Mouse (Mus musculus) urinary bladder, postnatal 25 days (tissue): ENCODE data around the gene Spata21.
"Not testable (repeated sequence)": the region's sequence is repeated elsewhere in the genome, so short reads cannot be mapped to it uniquely, and the experiment has no call there.

Experiments used
- DNase-seq: peaks from one replicate; pipeline ENCODE4 v3.0.0; 2022; ENCODE audit warnings: low spot score

Spata21 gene

DNA sequence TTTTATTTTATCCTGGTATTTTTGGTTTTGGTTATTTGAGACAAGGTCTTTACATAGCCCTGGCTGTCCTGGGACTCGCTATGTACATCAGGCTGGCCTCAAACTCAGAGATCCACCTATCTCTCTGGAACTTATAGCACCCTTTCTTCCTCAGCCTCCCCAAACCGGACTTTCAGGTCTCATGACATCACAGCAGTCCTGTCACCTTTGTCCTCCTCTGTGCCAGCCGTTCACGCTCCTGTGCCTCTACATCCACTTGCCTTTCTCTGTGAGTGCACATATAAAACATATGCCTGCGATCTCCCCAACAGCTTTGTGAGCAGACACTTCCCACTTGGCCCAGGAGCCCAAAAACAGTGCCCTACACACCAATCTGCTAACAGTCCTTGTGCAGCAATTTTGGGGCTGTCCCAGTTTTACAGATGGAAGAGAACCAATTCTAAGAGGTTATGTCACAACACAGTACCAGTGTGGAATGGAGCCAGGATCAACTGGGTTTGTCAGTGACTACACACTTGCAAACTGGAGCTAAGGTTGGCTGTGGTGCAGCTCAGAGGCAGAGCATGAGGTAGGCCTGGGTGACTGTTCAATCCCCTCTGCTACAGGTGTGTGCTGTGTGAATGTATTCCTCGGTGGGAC lies 42.7 kb downstream of the Spata21 start:
- DNase-seq: no peak

DNA sequence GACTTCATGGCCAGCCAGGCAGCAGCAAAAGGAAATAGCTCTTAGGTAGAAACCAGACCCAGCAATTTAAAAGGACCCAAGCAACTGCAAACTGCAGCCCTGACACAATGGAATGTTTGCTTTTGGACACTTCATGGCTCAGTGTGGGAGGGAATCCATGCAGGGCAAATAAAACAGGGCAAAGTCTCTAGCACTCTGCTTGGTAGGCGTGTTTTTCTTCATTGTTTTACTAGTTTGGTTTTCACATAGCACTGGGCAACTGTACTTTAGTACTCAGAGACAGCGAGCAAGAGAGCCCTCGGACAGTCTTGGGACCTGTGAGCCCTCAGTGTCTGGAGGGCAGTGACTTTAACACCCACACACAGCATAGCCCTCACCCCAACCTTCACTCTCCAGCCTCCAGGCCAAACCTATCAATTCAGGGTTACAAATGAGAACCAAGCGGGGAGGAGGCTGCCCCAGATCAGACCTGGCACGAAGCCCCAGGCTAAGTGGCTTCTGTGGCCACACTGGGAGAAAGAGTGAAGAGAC lies 43.5 kb downstream of the Spata21 start:
- no peak for DNase-seq

DNA sequence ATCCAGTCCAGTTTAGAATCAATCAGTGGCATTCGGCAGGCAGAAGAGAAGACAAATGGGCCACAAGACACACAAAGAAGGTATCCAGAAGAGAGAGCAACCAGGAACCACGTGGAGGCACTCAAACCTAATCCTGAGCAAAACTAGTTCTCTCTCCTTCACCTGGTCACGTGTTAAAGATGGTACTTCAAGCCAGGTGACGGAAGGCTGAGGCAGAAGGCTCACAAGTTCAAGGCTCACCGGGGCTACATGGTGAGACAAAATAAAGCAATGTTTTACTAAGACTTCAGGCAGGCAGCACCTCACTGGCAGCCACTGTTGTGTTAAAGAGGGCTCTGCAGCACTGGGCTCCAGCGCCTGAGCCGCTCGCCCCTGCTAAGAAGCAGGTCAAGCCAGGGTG lies 44.1 kb downstream of the Spata21 start:
- DNase-seq: no peak

DNA sequence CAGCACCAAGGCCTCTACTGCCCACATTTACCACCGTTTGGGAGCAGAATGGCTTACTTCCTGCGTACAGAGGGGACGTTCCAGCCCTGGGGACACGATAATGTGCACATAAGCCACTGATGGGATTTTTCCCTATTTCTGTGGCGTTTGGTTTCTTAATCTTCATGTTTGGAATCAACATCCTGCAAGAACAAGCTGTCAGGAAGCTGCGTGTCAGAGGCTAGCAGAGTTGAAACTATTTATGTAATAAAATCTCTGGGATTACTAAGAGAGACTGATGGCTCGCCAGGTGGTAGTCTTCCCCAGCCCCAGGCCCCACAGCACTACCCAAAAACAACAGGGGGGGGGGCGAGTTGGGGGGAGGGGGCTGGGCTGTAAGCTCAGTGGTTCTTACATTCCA lies 45.1 kb downstream of the Spata21 start:
- DNase-seq: no peak

DNA sequence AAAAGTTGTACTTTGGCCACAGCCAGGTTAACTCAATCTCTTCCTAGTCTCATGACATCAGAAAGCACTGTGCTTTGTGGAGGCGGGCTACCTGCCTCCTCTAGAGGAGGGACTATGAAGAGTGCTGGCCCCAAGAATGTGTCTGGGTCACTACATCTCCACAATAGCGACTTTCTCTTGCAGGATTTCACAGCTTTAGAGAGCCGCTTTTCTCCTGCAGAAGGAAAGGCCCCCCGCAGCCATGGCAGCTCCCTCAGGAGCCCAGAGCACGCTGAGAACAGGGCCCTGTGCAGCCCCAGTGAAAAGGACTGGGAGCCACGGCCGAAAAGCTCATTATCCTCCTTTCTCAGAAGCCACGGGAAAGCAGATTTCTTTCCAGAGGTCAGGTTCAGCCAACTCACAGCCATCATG lies 45.9 kb downstream of the Spata21 start:
- no peak for DNase-seq

DNA sequence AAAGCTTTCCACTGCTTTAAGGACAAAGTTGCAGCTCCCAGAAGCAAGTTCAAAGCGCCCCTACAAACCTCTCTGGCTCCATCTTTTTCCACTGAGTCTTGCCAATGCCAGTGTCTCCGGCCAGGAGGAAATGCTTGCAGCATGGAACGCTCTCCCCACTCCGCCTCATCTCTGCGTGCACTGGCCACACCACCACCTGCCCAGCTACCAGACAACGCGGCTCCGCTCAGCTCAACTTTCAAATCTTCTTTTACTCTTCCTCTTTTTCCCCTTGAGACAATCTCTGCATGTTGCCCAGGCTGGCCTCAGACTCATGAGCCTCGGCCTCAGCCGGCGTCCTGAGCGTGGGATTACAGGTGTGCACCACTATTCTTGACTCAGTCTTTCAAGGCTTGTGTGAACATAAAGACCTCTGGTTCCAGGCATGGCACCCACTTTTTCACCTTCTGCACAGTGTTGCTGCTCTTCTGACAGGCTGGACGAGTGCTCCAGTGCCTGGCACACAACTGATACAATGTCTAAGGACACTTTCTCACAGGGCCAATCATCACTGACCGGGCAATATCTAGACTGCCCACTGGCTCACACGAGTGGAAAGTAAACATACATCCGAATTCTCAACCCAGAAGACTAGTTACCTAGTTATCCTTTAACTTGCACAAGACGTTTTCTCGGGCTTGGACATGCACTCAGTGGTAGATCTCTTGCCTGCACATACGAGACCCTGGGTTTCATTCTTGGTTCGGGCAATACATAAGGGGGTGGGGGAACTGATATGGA lies 46.8 kb downstream of the Spata21 start:
- no peak for DNase-seq

DNA sequence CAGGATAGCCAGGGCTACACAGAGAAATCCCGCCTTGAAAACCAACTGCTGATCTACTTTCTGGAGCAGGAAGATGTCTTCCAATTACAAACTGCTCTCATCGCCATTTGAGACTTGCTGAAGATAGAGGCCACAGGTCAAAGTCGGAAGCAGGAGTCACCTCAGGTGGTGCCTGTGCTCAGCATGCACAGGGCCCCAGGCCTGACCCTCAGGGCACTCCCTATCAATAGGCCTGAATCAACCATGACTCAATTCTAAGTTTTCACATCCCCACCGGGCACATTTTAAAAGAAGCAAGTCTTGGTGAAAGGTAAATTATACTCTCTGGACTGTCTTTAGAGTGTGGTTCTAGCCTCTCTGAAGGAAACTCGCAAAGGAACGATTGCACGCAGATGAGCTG lies 48.0 kb downstream of the Spata21 start:
- DNase-seq: no peak

DNA sequence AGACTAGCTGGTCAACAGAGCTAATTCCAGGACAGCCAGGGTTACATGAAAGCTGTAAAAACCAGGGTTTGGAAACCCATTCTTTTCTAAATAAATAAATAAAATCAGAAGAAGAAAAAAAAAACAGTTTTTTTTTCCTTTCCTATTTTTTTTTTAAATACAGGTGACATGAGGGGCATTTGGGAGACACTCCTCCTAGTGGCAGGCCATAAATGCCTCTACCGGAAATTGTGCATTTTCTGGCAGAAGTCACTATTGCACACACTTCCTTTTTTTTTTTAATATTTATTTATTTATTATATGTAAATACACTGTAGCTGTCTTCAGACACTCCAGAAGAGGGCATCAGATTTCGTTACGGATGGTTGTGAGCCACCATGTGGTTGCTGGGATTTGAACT lies 49.6 kb downstream of the Spata21 start:
- not testable (repeated sequence) for DNase-seq

DNA sequence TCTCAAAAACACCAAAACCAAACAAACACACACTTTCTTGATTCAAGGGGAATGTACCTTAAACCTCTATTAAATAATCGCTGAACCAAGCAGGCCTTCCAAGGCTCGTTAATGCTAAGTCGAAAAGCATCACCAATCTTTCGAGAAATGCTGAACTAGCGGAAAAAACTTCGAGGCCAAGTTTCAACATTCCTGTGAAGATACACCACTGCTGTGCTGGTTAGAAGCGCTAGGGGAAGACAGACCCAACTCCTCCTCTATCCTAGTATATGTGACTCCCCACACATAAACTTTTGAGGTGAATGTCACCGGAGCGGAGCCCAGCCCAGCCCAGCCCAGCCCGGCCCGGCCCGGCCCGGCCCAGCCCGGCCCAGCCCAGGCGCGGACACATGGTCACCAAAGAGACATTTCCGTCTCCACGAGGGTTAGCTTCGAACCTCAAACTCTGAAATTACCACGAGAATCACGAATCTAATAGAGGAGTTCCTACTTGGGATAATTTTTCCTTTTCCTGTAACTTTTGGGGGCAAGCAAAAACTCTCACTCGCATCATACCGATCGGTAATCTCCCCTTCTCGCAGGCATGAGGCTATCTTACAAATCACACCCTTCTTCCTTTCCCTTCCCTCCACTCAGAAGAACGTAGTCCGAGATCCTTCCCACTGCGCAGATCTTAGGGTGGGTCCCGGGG lies 50.4 kb downstream of the Spata21 start:
- DNase-seq: no peak

DNA sequence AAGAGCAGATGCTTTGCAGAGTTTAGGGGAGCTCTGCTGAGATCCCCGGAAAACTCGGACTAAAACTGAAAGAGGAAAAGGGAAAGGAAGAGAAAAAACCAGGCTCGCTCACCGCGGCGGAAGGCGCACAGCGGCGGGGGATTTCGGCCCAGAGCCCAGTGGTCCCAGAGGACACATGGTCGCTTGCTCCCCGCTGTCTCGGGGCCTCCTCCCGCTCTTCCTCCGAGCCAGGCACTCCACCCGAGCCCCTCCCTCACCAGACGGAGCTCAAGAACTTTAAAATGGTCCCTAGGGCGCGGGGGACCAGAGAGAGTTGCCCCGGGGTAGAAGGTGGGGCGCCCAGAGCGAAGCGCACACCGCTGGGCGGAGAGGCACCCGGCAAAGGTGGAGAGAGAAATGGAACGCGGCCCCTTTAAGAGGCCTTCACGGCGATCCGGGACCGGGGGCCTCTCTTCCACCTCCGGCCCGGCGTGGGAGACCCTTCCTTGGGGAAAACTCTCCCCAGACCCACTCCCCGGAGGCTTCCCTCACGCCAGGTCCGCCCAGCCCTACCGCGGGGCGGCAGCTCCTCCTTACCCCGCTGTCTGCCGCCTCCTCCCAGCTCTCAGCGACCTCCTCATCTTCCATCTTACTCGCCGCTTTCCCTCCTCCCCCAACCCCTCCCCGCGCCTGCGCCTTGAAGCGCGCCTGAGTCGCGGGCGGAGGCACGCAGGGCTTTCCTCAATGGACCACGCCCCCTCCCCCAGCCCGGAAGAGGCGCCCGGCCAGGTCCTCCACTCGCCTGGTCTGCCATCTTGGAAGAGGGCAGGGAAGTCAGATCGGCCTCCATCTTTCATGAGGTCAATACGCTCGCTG lies 51.2 kb downstream of the Spata21 start, which contains the start of gene Szrd1:
Szrd1 (minus strand) TSS at position 660 of the 855 bp plus-strand sequence.
- peak; percentile 99 for DNase-seq

DNA sequence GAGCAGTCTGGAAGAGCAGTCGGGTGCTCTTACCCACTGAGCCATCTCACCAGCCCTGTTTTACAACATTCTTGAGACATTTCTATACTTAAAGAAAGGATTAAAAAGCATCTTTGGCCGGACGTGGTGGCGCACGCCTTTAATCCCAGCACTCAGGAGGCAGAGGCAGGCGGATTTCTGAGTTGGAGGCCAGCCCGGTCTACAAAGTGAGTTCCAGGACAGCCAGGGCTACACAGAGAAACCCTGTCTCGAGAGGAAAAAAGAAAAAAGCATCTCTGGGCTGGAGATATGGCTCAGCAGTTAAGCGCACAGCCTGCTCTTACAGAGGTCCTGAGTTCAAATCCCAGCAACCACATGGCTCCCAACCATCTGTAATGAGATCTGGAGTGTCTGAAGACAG lies 52.2 kb downstream of the Spata21 start:
- DNase-seq: not testable (repeated sequence)

DNA sequence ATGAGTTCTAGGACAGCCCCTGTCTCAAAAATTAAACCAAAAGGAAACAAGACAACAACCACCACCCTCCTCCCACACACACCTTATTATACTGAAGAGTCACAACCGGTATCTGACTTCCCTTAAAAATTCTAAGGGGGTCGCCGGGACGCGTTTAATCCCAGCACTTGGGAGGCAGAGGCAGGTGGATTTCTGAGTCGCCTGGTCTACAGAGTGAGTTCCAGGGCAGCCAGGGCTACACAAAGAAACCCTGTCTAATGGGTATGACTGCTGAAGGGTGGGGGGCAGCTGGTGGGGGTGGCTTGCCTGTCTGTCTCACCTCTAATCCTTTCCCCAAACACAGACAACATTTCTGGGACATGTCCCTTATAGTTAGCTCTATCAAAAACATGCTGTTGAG lies 52.8 kb downstream of the Spata21 start:
- DNase-seq: no peak

DNA sequence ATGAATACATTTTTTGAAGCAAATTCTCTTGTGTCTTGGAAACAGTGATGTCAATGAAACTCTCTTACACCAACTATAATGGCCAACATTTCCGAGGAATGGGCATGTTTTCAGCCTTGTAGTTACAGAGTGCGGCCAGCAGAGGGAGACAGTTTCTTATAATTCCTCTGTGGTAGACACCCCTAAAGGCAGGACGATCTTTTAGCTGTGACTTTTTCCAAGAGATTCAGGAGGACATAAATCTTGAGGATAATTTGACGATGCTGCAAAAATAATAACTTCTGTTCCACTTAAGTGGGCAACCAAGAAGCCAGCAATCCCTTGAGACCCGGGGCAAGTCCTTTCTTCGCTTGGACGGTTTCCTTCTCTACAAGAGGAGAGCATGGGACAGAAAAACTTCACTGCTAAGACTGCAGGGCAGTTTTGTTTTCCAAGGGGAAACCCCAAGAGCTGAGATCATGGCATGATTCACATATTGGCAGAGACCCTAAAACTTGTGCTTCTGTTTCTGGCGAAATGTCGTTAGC lies 54.2 kb downstream of the Spata21 start:
- peak; percentile 67 for DNase-seq

DNA sequence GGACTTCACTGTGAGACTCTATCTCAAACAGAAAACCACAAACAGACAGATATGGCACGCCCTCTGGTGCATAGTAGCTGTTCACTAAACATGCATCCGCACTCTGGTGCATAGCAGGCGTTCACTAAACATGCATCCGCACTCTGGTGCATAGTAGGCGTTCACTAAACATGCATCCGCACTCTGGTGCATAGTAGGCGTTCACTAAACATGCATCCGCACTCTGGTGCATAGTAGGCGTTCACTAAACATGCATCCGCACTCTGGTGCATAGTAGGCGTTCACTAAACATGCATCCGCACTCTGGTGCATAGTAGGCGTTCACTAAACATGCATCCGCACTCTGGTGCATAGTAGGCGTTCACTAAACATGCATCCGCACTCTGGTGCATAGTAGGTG lies 57.0 kb downstream of the Spata21 start:
- DNase-seq: not testable (repeated sequence)

DNA sequence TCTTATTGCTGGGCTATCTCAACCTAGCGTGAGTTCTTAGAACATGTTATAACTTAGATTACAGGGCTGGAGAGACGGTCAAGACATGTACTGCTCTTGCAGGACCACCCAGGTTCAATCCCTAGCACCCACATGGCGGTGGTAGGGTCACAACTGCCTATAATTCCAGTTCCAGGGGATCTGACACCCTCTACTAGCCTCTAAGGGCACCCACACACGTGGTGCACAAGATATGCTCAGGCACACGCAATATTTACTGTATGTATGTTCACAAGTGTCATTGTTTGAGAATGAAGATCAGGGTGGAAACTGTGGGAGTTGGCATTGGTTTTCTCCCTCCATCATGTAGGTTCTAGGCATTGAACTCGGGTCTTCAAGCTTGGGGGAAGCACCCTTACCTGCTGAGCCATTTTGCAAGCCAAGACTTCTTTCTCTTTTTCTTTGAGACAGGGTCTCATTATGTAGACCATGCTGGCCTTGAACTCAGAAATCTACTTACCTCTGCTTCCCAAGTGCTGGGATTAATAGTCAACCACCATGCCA lies 58.4 kb downstream of the Spata21 start:
- DNase-seq: no peak

DNA sequence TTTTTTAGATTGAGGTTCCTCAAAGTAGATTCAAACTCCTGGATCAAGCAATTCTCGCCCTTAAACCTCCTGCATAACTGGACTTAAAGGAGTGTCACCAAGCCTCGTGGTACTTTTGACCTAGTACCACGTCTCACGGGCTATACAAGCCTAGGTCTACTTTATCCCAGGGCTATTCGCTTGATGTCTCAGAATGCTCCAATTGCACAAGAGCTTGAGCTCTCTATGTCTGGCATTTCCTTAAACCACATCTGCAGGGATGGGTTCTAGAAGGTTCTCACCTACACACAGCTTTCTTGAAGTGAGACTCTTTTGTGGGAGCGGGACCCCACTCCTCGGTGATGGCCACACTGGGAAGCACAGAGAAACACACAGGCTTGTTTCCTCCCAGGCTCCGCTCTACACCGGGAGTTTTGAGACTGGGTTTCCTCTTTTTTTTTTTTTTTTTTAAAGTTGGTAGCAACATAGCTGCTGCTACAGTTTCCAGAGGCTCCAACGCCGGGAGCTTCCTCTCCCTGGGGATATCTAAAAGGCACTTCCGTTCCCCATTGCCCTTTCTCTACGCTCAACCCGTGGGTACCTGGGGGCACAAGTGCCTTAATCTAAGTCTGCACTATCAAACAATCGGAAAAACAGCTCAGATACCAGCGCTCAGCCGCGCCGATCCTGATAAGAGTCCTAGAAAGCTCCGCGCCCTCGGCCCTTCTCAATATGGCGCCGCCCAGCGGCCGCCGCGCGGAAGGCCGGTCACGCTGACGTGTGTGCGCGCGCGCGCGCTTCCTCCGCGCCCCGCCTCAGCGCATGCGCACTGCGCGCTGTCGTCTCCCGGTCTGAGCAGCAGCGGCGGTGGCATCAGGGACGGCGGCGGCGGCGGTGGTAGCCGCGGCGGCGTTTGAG lies 59.2 kb downstream of the Spata21 start, which contains the start of gene Fbxo42:
Fbxo42 (plus strand) TSS at position 802 of the 897 bp plus-strand sequence.
- DNase-seq: peak; percentile 96

DNA sequence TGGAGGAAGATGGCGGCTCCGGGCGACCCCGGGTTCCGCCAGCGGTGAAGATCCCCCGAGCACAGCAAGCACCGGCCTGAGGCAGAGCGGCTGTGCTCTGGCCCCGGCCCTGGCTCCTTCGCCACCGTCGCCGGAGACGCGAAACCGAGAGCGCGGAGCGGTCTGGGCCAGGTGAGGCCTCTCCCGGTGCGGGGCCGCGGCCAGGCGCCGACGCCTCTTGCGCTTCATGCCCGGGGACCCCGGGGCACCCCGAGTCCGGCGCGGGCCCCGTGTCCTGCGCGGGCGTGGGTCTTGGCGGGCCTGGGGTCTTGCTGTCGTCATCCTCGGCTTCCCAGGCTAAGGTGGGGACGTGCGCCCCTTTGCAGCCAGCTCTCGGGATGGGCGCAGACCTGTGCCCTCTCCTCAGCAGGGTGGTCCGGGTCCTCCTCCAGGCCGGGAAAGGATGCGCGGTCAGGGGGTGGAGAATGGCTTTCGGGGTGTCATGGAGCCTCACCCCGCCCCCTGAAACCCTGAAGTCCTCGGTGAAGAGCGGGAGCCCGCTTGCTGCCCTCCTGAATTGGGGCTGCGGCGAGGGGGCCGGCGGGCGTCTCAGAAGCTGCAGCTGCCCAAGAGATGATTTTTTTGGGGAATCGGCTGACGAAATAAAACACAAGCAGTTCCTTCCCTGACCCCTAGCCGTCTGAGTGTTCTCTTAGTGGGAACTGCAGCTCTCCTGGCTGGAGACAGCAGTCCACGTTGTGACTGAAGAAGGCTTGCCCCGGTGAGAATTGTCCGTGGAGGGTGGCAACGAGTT lies 60.1 kb downstream of the Spata21 start:
- no peak for DNase-seq

DNA sequence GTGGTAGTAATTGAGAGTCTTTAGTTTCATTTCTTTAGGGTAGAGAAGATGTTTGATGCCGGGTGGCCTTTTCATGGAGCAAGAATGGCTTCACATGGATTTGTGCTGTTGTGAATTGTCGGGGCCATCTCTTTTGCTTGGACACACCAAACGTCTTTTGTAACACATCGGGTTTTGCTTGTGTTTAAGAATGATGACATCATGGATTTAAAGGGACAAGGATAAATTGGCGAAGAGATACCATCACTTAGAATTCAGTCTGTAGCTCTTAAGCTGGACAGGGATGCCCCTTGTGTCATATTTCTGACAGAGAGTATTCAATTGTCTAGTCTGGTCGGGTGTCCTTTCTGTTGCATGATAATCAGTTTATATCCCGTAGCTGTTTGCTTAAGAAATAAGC lies 61.0 kb downstream of the Spata21 start:
- DNase-seq: no peak

DNA sequence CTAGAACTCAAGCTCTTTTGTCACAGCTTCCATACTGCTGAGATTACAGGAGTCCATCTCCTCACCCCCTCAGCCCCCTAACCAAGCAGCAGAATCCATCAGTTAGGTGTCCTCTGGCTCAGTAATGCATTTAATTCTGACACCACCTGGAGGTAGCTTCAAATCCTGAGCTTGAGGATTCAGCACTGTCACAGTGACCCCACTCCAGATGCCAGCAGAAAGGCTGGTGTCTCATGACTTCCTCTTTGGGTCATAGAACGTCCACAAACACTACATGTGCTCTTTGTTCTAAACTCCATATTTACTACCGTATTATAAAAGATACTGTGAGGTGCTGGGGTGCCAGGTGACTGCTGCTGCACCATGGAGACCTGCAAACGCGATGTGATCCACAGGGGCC lies 69.4 kb downstream of the Spata21 start:
- DNase-seq: no peak
